Mouse (Mus musculus) layer of hippocampus, postnatal 14 days (tissue): ENCODE measurements at regions not wholly inside any gene's neighbourhood (a gene's known extent, or its start where the extent isn't known, plus 50 kb on each side); places are given as distances from the start of the nearest gene placed in this dataset.

Source experiments
- DNase-seq, 2 experiments: peaks; one replicate each; pipeline ENCODE4 v3.0.0; 2021 to 2022; ENCODE audit warnings: low spot score in 2 of 2, mixed read lengths in 1 of 2

DNA sequence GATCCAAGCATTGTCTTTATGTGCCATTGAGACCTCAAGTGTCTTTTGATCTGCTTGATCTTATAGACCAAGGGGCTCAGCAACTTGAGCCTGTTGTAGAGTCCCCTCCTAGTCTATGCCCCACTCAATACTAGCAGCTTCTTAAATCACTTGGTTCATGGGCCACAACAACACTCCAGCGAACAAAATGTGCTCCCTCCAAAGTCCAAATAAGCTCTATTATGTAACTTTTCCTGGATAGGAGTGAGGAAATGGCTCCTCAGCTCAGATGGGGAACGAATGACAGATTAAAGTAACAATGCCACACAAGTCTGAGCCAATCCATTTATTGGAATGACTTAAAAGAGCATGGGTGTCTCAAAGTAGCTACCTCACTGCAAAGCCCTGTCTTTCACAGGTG is 217.0 kb upstream of the Tank start:
- no peak for DNase-seq

DNA sequence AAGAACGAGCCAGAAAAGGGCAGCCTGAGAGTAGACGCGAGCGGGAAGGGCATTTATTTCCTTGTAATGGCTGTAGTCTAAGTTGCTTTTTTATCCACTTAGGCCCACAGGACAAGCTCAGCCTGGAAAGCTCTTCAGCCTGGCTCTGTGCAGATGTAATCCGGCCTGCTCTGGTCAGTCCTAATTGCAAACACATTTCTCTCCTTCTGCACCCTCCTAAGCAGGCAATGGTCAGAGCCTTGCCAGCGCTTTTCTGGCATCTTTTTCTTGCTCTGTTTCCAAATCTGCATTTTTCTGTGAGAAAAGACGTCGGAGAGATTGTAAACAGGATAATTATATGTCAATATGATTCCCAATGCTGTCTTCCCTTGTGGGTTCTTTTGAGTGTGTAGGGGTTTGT is 224.3 kb upstream of the Tank start:
- no peak for DNase-seq

DNA sequence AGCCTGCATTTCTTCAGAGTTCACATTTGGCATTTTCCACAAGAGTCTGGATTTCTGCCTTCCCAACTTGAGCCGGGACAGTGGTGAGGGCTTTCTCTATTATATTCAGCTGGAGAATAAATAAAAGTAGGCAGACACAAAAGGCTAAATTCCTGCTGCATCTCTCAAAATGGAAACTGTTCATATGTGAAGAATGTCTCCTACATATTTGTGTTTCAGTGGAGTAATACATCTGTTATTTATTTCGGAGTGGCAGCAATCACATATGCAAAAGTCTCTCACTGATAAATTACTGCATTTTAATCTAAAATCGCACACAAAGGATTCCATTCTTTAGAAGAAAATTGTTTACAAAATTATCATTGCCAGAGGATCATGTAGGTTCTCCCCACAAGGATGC is 230.9 kb upstream of the Tank start:
- DNase-seq: no peak

DNA sequence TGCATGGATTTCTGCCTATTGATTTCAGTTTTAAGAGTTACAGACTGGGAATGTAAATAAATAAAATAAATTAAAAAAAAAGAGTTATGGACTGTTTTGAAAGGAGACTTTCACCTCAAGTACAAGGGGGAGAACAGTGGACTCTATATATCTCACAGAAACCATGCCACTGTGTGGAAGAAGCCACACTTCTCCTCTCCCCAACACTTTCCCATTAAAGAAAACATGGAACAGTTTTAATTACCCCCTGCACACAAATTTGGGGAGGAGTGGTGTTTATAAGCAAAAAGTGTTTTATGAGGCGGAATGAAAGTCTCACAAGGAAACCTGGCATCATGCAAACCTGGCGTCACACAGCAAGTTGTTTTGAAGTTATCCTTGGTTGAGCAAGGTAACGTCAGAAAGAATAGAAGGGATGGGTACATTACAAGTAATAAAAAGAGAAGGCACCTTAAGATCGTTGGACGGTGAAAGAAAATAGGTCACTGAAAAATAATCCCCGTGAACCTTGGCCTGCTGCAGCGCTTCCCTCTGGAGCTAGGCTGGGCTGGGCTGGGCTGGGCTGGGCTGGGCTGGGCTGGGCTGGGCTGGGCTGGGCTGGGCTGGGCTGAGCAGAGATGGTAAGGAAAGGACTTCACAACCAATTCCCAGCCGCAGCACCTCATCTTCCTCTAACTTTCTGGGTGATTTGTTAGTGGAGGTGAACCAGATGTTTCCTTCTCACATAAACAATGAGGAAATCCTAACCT is 232.2 kb upstream of the Tank start:
- DNase-seq: no peak

DNA sequence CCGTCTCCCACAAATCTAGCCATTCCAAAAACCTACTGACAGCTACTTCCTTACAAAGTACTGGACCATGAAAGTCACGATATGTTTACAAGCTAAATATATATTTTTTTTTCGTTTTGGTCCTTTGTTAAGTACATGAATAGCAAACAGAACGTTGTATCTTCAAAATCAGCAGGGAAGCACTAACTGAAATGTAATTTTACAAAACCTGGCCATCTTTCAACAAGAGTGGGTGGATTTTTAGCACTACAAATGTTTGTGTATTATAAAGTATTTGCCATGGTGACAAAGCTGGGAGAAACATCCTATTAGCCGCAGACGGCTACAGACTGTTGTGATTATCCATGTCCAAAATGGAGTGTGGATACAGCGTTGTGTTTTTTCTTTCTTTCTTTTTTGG is 233.1 kb upstream of the Tank start:
- peak in 1 of 2 experiments; percentile 71 for DNase-seq

DNA sequence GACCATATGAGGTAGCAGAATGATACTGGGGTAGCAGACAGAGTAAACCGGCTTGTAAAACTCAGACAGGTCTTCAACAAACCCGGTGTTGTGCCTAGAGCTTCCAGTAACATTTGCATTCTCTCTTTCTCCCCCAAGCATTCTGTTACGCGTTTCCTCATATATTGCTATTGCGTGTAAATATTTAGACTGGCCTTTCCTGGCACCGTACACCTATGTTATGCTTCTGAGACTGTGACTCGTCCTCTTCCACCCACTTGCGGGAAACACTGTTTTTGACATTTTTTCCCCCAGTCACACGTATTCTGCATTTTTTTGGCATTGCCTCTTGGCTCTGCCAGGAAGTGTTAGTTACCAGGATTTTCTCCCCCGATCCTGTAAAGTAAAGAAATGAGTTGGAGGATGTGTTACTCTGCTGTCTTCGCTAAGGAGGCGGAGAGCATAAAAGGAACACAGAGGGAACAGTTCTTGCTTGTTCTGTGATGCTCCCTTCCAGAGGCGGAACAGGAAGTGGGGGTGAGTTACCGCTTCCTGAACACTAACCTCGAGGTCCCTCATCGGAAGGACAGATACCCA is 233.7 kb upstream of the Tank start:
- DNase-seq: peak in 1 of 2 experiments; percentile 18

DNA sequence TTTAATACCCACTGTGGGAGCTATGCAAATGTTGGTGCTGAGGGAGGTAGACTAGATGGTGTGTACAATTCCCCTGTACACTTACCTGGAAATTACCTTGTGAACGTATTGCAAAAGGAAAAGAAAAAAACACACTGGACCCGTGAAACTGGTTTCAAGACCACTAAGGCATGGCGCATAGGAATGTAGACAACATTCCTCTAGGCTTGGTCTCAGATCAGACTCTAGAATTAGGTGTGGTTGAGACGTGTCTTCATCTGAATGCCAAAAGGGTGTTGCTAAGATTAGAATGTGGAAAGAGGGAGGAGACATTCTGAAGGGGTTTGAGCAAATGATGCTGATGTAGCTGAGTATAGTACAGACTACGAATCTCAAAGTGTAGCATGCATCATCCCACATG is 237.1 kb upstream of the Tank start:
- no peak for DNase-seq

DNA sequence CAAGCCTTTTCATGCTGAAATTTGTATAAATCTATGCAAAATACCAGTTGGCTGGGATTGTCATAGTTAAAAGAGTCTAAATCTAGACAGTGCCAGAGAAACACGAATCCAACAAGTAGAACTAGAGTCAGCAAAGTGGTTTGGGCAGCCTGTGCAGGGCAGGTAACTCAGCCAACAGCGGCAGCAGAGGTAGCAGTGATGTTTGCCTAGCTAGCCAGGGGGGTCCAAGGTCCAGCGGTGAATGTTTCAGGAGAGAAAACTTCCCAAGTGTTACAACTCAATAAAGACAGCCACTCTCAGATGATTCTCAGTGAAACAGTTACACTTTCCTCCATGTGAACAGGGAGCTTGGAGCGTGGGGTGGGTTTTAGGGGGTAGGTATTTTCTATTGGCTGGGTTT is 259.2 kb upstream of the Tank start:
- DNase-seq: no peak

DNA sequence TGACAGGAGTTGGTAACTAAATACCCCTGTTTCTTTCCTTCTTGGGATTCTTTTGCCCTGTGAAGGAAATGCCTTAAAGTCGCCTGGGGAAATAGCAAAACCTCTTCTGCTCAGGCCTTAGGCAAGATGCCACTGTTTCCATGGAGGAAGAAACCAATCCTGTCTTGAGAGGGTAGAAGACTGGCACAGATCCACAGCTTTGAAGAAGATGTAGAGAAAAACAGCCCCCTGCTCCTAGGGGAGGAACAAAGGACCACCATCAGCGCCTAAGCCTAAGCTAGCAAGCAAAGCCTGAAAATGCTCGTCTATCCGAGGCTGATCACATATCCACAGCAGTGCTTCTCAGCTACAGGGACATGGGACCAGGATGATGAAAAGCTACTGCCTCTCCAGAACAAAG is 268.0 kb upstream of the Tank start:
- peak in 1 of 2 experiments; percentile 2 for DNase-seq

DNA sequence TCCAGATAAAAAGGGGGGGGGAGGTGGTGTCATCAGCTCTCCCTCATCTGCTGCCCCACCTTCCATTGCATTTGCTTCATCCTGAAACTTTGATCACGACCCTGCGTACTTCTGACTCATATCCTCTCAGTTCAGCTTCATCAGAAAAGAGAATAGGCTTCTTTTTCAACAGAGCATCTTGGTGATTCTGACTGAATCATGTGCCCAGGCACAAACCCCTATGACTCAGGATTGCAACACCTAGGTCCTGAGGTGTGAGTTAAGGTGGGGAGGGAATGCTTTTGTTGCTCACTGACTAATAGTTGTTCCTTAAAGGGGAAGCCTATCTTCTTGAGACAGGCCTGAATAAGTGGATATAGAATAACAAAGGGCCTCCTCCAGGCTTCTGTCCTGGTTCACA is 269.2 kb upstream of the Tank start:
- no peak for DNase-seq

DNA sequence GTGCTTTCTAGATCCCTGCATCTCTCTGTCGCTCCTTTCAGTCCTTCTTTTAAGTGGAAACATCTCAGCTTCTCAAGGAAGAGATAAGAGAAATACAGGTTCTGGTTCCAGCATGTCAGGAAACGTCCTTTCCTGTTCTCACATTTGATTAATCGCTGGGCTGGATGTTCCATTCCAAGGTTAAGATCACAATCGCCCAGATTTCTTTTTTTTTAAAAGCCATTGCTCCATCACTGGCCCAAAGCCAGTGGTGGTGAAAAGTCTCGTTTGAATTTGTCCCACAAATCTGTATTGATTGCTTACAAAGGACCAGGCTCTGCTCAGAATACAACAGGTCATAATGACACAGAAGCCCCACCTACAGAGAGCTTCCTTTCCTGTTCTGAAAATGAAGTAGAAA is 281.2 kb upstream of the Tank start:
- DNase-seq: no peak

DNA sequence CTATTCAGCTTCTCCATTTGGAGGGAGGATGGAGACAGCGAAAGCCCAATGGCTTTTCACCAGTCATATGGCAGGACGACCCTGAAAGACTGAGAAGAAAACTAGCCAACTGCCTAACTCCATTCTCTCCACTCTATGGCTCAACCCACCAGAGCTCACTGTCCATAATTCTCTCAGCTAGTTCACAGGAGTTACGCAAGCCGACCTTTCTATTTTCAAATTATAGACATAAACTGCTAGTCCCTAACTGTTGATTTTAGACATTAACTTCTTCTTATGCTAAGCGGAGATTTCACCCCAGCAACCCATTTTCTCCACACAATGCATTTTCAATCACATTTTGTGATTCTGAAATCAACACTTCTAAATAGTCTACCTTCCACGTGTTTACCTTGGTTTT is 281.8 kb upstream of the Tank start:
- no peak for DNase-seq

DNA sequence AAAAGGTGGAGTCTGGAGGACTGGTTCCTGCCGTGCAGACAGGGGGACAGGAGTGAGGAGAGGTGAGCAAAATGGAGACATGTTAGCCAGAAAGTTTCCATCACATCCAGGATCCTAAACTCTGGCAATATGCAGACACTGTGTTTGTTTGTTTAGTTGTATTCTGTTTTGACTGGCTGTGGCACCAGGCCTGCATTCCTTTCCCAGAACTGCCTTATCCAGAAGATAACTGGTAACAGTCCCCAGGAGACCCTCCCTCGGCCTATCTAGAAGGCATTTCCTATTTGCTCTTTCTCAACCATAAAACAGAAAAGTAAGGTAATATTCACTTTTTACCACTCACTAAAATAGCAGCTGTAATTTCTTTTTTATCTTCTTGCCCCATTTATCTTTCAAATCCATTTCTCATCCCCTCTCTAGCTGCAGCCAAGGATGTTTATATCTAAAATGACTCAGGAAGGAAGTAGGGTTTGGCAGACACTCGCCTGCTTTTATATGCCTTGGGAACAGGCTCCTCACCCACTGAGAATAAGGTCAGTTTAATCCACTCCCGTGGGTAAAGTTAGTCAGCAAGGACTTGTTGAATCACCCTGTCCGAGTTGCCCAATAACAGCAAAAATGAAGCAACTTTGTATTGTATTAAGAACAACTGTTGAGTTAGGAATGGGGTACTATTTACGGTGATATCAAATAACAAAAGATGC is 283.0 kb upstream of the Tank start:
- DNase-seq: no peak

DNA sequence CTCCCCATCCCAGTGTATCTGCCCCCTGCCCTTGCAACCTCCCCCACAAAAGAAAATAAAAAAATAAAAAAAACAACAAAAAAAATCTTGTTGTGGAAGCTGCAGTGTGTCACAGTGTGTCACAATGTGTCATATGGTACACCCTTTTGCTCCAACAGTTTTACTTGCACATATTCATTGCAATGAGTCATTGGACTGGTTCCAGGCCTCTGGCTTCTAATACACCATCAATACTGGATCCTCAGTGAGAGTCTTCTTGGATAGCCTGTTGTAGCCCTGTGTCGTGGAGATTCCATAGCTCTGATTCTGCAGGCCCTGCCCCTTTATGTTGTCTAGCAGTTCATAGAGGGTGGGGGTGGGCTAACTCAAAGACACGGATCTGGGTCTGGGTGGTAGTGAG is 290.1 kb upstream of the Tank start:
- DNase-seq: no peak

DNA sequence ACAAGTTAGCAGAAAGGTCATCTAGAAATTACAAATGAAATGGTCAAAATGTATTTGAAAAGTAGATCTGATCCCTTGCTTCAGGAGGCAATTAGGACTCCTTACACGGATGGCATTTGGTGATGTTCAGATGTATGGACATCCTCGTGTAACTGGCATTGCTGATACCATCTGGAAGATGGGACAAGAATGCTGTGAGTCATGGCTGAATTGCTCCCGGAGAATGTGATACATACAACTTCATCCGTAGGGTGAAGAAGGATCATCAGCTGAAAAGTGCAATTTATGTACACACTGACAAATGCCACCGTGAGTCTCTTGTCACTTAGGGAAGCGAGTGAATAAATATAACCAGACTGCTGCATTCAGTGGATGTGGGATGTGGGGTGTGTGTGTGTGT is 293.7 kb upstream of the Tank start:
- DNase-seq: no peak

DNA sequence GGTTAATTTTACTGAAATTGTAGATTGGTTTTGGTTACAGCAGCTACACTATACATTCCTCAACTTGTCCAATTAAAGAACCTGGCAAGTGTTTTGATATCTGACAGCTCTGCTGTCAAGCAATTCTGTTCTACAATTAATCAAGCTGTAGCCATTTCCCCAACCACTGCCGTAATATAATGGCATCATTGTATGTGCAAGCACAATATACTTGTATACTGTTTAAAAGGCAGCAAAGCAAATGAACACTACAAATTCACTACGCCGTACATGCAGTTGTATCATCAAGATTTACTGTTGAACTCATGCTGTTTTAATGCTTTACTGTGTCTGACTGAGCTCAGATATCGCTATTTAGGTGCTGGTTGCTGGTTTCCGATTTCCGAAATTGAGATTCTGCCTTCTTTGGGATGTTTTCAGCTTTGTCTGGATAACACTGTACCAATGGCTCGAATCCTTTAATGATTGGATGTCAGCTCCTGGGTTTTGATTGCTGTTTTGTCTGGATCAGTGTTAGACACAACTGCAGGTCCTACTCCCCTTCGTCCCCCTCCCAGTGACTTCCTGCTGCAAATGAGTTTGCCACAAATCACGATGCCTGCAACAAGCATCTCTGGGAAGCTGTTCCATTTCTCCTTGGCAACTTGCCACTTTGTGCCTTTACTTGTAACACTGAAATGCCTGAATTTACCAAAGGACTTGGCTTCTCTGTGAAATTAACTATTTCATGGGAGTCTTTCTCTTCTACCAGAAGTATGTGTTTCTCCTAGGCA is 294.4 kb upstream of the Tank start:
- peak in 1 of 2 experiments; percentile 18 for DNase-seq

DNA sequence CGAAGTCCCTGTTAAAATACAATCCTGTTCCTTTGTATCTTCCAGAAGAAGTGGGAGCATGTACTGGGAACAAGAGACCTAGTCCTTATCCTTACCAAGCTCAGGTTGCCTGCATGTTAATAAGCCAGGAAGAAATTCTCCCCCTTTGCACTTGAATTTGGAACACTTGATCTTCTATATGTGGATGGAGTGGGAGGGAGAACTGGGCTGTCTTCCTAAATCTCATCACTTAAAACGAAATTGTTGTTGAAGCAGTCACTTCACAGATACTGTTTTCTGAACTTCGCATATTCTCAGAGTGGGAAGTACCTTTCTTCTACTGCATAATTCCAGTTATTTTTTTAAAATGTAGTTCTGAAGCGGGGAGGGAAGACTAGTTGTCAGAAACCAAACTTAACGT is 305.7 kb upstream of the Tank start:
- no peak for DNase-seq

DNA sequence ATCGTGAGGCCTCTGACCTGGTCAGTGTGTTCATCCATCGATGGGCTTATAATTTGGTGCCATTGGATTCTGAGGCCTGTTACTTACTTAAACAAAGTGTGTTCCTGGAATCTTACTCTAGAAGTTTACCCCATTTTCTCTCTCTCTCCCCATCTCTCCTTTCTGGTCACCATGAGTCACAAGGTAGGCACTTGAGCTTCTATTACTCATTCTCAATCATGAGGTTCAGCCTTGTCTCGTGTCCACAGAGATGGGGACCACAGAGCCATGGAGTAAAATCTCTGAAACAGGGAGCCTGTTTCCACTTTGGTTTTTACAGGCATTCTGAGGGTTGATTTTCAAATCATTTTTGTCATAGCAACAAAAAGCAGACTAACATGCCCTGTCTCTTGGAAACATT is 304.7 kb upstream of the Rbms1 start:
- no peak for DNase-seq

DNA sequence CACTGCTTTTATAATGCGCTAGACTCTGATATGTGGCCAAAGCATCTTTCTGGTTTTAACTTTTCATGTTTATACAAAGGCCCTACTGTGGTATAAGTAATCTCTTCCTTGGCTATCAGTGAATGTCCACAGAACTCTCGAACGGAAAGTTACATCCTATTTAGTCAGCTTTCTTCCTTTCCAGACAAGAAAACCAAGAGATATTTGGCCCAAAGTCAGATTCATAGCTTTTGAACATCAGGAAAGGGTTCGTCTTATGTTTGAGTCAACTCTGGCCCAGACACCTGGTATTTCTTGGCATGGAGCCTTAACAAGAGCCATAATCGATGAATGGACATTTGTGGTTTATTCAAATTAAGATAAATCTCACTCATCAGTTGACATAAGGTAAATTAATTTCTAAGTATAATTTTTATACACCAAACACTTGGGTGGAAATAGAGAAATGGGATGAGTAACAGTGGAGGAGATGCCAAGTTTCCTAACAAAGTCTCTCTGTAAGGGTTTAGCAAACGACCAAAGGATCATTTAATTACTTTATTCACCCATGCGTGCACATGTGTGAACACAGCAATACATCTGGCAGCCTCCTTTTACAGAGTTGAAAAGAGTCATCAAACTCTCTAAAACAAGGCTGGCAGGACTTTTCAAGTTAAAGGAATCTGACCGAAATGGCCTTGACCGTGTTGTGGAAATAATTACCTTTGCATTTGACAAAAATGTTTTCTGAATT is 287.2 kb upstream of the Rbms1 start:
- DNase-seq: no peak

DNA sequence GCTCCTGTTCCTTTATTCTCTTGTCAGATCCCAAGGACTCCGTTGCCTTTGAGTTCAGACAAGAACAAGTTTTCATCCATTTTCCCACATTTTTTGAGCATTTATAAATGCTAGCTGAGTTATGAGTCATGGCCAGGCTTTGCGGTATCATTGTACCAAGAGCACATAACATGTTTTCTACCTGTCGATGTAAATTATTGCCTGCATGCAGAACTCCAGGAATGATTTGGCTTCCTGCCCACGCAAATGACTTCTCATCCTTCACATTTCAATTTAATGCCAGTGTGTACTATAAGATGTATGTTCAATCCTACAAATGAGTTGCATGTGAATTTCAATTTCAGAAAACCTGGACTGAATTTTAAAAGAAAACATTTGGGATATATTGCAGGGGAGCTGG is 285.0 kb upstream of the Rbms1 start:
- no peak for DNase-seq

DNA sequence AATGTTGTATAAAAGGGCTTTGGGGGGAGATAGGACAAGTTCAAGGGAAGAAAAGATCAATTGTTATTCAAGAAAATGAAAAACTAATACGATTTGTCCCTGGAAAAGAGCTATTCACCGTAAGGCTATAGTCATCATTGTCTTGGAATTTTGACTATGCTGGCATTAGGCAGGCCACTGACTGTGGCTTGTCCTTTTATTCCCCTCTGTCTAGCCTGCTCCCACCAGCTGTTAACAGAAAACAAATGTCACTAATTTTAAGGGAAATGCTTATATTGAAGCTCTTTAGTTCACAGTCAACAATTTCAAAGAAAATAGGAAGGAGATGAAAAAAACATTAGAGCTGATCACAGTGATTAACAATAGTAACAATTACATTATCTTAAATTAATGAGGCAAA is 284.3 kb upstream of the Rbms1 start:
- no peak for DNase-seq
